8 mouse cellular contexts compared by ENCODE assay signal in genomic region chr10:95562859-95563841, GRCm38 (mm10). TPM values are rescaled to one million over a fixed set of nuclear protein-coding genes. Genes with fewer than 3 reads are reported as not detected.
DNase-seq lines count a peak whose midpoint lies in the region; ATAC-seq and TF ChIP-seq lines count a peak whose summit lies in the region.

No protein-coding gene starts in this region.

- peak overlapping the region; percentile 91 for H3K4me3 ChIP-seq in forebrain, postnatal 0 days (ENCODE audit: low read depth, low read length)
- peak overlapping the region; percentile 97 for H3K4me3 ChIP-seq in hindbrain, embryonic 15.5 days
- peak overlapping the region; percentile 100 for H3K4me3 ChIP-seq in liver, embryonic 13.5 days (replicated peaks)

- peak; percentile 33 for ATAC-seq in forebrain, postnatal 0 days
- peak; percentile 64 for ATAC-seq in hindbrain, embryonic 15.5 days (ENCODE audit: low FRiP score, low read depth)
- peak; percentile 35 for ATAC-seq in liver, embryonic 13.5 days (ENCODE audit: low read depth)
- peak; percentile 11; the same call in 1 of the 2 replicates for ATAC-seq in monocyte, adult 5-6 weeks (replicated peaks; ENCODE audit: insufficient number of reproducible peaks, low FRiP score, low TSS enrichment, poor library complexity, severe bottlenecking)

- H3K4me2 ChIP-seq in forebrain, postnatal 0 days (ENCODE audit: low read depth), result peak overlapping the region; percentile 70
- peak overlapping the region; percentile 90 for H3K4me2 ChIP-seq in hindbrain, embryonic 15.5 days
- H3K4me2 ChIP-seq in liver, embryonic 13.5 days, result peak overlapping the region; percentile 75

- no peaks in the 10 kb centered on the region for H3K9me3 ChIP-seq in forebrain, postnatal 0 days (ENCODE audit: low read length)
- H3K9me3 ChIP-seq in hindbrain, embryonic 15.5 days, result no peaks in the 10 kb centered on the region
- H3K9me3 ChIP-seq in liver, embryonic 13.5 days (replicated peaks), result no peaks in the 10 kb centered on the region

- peak overlapping the region; percentile 87 for H3K9ac ChIP-seq in forebrain, postnatal 0 days
- peak overlapping the region; percentile 92 for H3K9ac ChIP-seq in hindbrain, embryonic 15.5 days
- H3K9ac ChIP-seq in liver, embryonic 13.5 days, result peak overlapping the region; percentile 100

- TF ChIP-seq CTCF in forebrain, postnatal 0 days (IDR thresholded peaks at IDR 0.05; ENCODE audit: low read depth), result no peak

- peaks cover 9% of the 10 kb centered on the region for H3K4me1 ChIP-seq in forebrain, postnatal 0 days (ENCODE audit: insufficient read depth)
- H3K4me1 ChIP-seq in hindbrain, embryonic 15.5 days (replicated peaks), result peaks cover 36% of the 10 kb centered on the region
- H3K4me1 ChIP-seq in liver, embryonic 13.5 days (replicated peaks), result peaks cover 75% of the 10 kb centered on the region

- 1% methylated on average over 65 of the region's 65 CpGs for WGBS in forebrain, postnatal 0 days
- under 1% methylated on average over 65 of the region's 65 CpGs for WGBS in hindbrain, embryonic 15.5 days
- WGBS in liver, embryonic 13.5 days (ENCODE audit: insufficient replicate concordance), result under 1% methylated on average over 65 of the region's 65 CpGs

- peak; percentile 50 for DNase-seq in left cerebral cortex, postnatal 4 days
- no peak for DNase-seq in left cerebral cortex, adult 9 months (ENCODE audit: low spot score in 2 of 2)
- DNase-seq in cerebellum, adult 8-10 months, result peak; percentile 54
- peak; percentile 63 for DNase-seq in forebrain, postnatal 0 days
- DNase-seq in liver, embryonic 13.5 days, result peak; percentile 31
- peak; percentile 49 for DNase-seq in splenic B cell, adult 2 months (ENCODE audit: low read depth, low spot score)

- H3K27ac ChIP-seq in forebrain, postnatal 0 days (ENCODE audit: low read depth, low read length), result peak overlapping the region; percentile 90
- H3K27ac ChIP-seq in hindbrain, embryonic 15.5 days (replicated peaks), result peak overlapping the region; percentile 91
- peak overlapping the region; percentile 94 for H3K27ac ChIP-seq in liver, embryonic 13.5 days

- H3K36me3 ChIP-seq in forebrain, postnatal 0 days (ENCODE audit: insufficient read depth), result no peaks in the 10 kb centered on the region
- no peaks in the 10 kb centered on the region for H3K36me3 ChIP-seq in hindbrain, embryonic 15.5 days
- H3K36me3 ChIP-seq in liver, embryonic 13.5 days, result peaks cover 34% of the 10 kb centered on the region
- no peaks in the 10 kb centered on the region; the same call in 1 of the 2 replicates for H3K36me3 ChIP-seq in splenic B cell, adult 2 months (ENCODE audit: control insufficient read depth, insufficient read depth, low read length, poor library complexity, severe bottlenecking)

- intact Hi-C loops in left cerebral cortex, postnatal 4 days (cut with DNase I), result loop anchor here (5.0 to 10.0 kb wide), 2 partner anchors 52 to 114 kb away; no protein-coding TSS in a partner anchor

- no peaks in the 10 kb centered on the region for H3K27me3 ChIP-seq in forebrain, postnatal 0 days (ENCODE audit: insufficient read depth, low read length)
- H3K27me3 ChIP-seq in hindbrain, embryonic 15.5 days, result no peaks in the 10 kb centered on the region
- no peaks in the 10 kb centered on the region for H3K27me3 ChIP-seq in liver, embryonic 13.5 days
- no peaks in the 10 kb centered on the region for H3K27me3 ChIP-seq in splenic B cell, adult 2 months (ENCODE audit: control insufficient read depth, insufficient read depth, low read length, poor library complexity, severe bottlenecking)

RNA-seq across cellular contexts. Expression of gene Nudt4, which starts 0.8 kb away (rescaled TPM):
- total RNA-seq in left cerebral cortex, postnatal 4 days (2021), result 100 to 1,000 TPM; 202 to 243 TPM
- total RNA-seq in forebrain, postnatal 0 days (2014; rRNA removed), result 87.6 and 110 TPM in 2 replicates
- 71.2 and 81.5 TPM in 2 replicates for polyA plus RNA-seq in forebrain, postnatal 0 days (2015; fragmentation: Nextera tagmentation; extraction: Ambion mirVana)
- 68.5 and 69.0 TPM in 2 replicates for polyA plus RNA-seq in hindbrain, embryonic 15.5 days (2015; fragmentation: Nextera tagmentation; extraction: Ambion mirVana)
- polyA plus RNA-seq in liver, embryonic 13.5 days (2015; fragmentation: Nextera tagmentation; extraction: Ambion mirVana), result 81.7 and 96.5 TPM in 2 replicates
- total RNA-seq in monocyte, adult 5-6 weeks (2017), result 60.2 to 71.0 TPM (median 66.3 TPM) in 3 replicates

RNA-seq across cellular contexts. Expression of gene Ube2n, which starts 48.2 kb away (rescaled TPM):
- total RNA-seq in left cerebral cortex, postnatal 4 days (2021), result 100 to 1,000 TPM; 213 to 231 TPM
- total RNA-seq in forebrain, postnatal 0 days (2014; rRNA removed), result 222 and 275 TPM in 2 replicates
- 333 and 334 TPM in 2 replicates for polyA plus RNA-seq in forebrain, postnatal 0 days (2015; fragmentation: Nextera tagmentation; extraction: Ambion mirVana)
- polyA plus RNA-seq in hindbrain, embryonic 15.5 days (2015; fragmentation: Nextera tagmentation; extraction: Ambion mirVana), result 365 and 371 TPM in 2 replicates
- polyA plus RNA-seq in liver, embryonic 13.5 days (2015; fragmentation: Nextera tagmentation; extraction: Ambion mirVana), result 183 and 200 TPM in 2 replicates
- 101 to 144 TPM (median 135 TPM) in 3 replicates for total RNA-seq in monocyte, adult 5-6 weeks (2017)

Comparison
In these comparisons a context has a peak if more than half of its experiments do, and no peak if none do; other contexts are left out.
1. DNase-seq: peak in left cerebral cortex, postnatal 4 days (single experiment), cerebellum, adult 8-10 months (single experiment), forebrain, postnatal 0 days (single experiment), liver, embryonic 13.5 days (single experiment) and splenic B cell, adult 2 months (single experiment); none in left cerebral cortex, adult 9 months (0 of 2).
2. ATAC-seq: peak in every context shown above with its lines; median percentile 64 in hindbrain, embryonic 15.5 days; 35 in liver, embryonic 13.5 days; 33 in forebrain, postnatal 0 days; 11 in monocyte, adult 5-6 weeks.
3. Peak in every context shown above with its lines, with median percentiles within 50 percentile points of each other: H3K27ac ChIP-seq, H3K4me2 ChIP-seq, H3K4me3 ChIP-seq and H3K9ac ChIP-seq.